ENCODE assay signal across 22 mouse cellular contexts in genomic region chr1:194852065-194852358, GRCm38 (mm10).
DNase-seq lines count a peak whose midpoint lies in the region; ATAC-seq and TF ChIP-seq lines count a peak whose summit lies in the region.
"Had no signal": no experiment of that assay in that cellular context is flagged by ENCODE, and none has a peak within 500 bp of the region (broad histone marks: within the 10 kb centered on the region; RNA-seq: fewer than 3 reads in every experiment).

No protein-coding gene starts in this region.

- no peak overlapping the region for H3K4me3 ChIP-seq in heart, postnatal 0 days (ENCODE audit: low read depth, low read length)
- H3K4me3 ChIP-seq in heart, embryonic 11.5 days (ENCODE audit: low read depth, low read length) = no peak overlapping the region
- no peak overlapping the region for H3K4me3 ChIP-seq in midbrain, embryonic 14.5 days (replicated peaks; ENCODE audit: low read depth, low read length)
- no peak overlapping the region for H3K4me3 ChIP-seq in midbrain, embryonic 10.5 days
- no peak overlapping the region for H3K4me3 ChIP-seq in forebrain, postnatal 0 days (ENCODE audit: low read depth, low read length)
- no peak overlapping the region for H3K4me3 ChIP-seq in midbrain, postnatal 0 days (ENCODE audit: low read depth, low read length)
- H3K4me3 ChIP-seq: embryonic facial prominence, embryonic 15.5 days; neural tube, embryonic 13.5 days had no signal

- no peaks in the 10 kb centered on the region for H3K27me3 ChIP-seq in heart, postnatal 0 days (ENCODE audit: control insufficient read depth, insufficient read depth, low read length)
- H3K27me3 ChIP-seq in heart, embryonic 11.5 days (ENCODE audit: control insufficient read depth, insufficient read depth, low read length) = no peaks in the 10 kb centered on the region
- H3K27me3 ChIP-seq in midbrain, embryonic 14.5 days (ENCODE audit: control insufficient read depth, insufficient read depth, low read length) = no peaks in the 10 kb centered on the region
- H3K27me3 ChIP-seq in midbrain, embryonic 10.5 days (ENCODE audit: low read depth, poor library complexity, severe bottlenecking) = no peaks in the 10 kb centered on the region
- no peaks in the 10 kb centered on the region for H3K27me3 ChIP-seq in forebrain, postnatal 0 days (ENCODE audit: insufficient read depth, low read length)
- H3K27me3 ChIP-seq in midbrain, postnatal 0 days (ENCODE audit: insufficient read depth, low read length) = no peaks in the 10 kb centered on the region
- H3K27me3 ChIP-seq: embryonic facial prominence, embryonic 15.5 days; neural tube, embryonic 13.5 days; Patski had no signal

- no peak for DNase-seq in heart, postnatal 0 days (ENCODE audit: low spot score)
- DNase-seq in midbrain, embryonic 14.5 days = peak; percentile 4
- DNase-seq in midbrain, embryonic 10.5 days (ENCODE audit: low spot score) = no peak
- DNase-seq in forebrain, postnatal 0 days = no peak
- peak; percentile 7 for DNase-seq in midbrain, postnatal 0 days (ENCODE audit: low spot score)
- DNase-seq in adrenal gland, adult (ENCODE audit: inconsistent age in 2 of 2, low spot score in 1 of 2) = no peak
- DNase-seq: adrenal gland, postnatal 25 days; cerebellum, adult 9-10 months; embryo, embryonic 11 days; gastrocnemius, postnatal 14 days; kidney, adult 18-20 months; lung, embryonic 14.5 days; right cerebral cortex, postnatal 14 days; thymus, postnatal 25 days had no signal

- TF ChIP-seq EP300 in heart, postnatal 0 days (IDR thresholded peaks at IDR 0.05; ENCODE audit: low read depth) = no peak

- no peak for ATAC-seq in heart, postnatal 0 days (ENCODE audit: insufficient read depth, low read depth)
- no peak for ATAC-seq in heart, embryonic 11.5 days (replicated peaks; ENCODE audit: insufficient number of reproducible peaks, low FRiP score, low TSS enrichment)
- ATAC-seq in midbrain, embryonic 14.5 days (ENCODE audit: low FRiP score, low TSS enrichment) = no peak; the same call in 1 of the 2 replicates
- peak; percentile 50; the same call in 1 of the 2 replicates for ATAC-seq in forebrain, postnatal 0 days
- ATAC-seq in midbrain, postnatal 0 days (ENCODE audit: low FRiP score) = no peak
- ATAC-seq: activated CD4-positive, CD25-positive, alpha-beta regulatory T cell, adult 4 months had no signal

- peaks cover 17% of the 10 kb centered on the region; the same call in 1 of the 2 replicates for H3K4me1 ChIP-seq in heart, postnatal 0 days (ENCODE audit: control insufficient read depth, insufficient read depth)
- H3K4me1 ChIP-seq in heart, embryonic 11.5 days (ENCODE audit: control insufficient read depth, insufficient read depth, low read length) = no peaks in the 10 kb centered on the region; the same call in 1 of the 2 replicates
- no peaks in the 10 kb centered on the region for H3K4me1 ChIP-seq in midbrain, embryonic 14.5 days (ENCODE audit: control insufficient read depth, insufficient read depth, low read length)
- H3K4me1 ChIP-seq in midbrain, embryonic 10.5 days = no peaks in the 10 kb centered on the region
- H3K4me1 ChIP-seq in forebrain, postnatal 0 days (ENCODE audit: insufficient read depth) = 0 out of 2 replicates have a peak, but pooled peaks cover 5% of the 10 kb centered on the region
- no peaks in the 10 kb centered on the region for H3K4me1 ChIP-seq in midbrain, postnatal 0 days (ENCODE audit: insufficient read depth, low read length)
- H3K4me1 ChIP-seq: embryonic facial prominence, embryonic 15.5 days had no signal

- no peak overlapping the region for H3K9ac ChIP-seq in heart, postnatal 0 days (replicated peaks; ENCODE audit: low read depth, low read length)
- no peak overlapping the region for H3K9ac ChIP-seq in heart, embryonic 11.5 days (ENCODE audit: low read depth, low read length)
- no peak overlapping the region for H3K9ac ChIP-seq in midbrain, embryonic 14.5 days (replicated peaks; ENCODE audit: low read length)
- no peak overlapping the region for H3K9ac ChIP-seq in forebrain, postnatal 0 days
- H3K9ac ChIP-seq in midbrain, postnatal 0 days (replicated peaks; ENCODE audit: low read length, poor library complexity, severe bottlenecking) = no peak overlapping the region
- H3K9ac ChIP-seq: embryonic facial prominence, embryonic 15.5 days; lung, embryonic 14.5 days; neural tube, embryonic 13.5 days had no signal

- WGBS in heart, postnatal 0 days = 61% methylated on average over 2 of the region's 2 CpGs
- 64% methylated on average over 2 of the region's 2 CpGs for WGBS in heart, embryonic 11.5 days (ENCODE audit: insufficient replicate concordance)
- 51% methylated on average over 2 of the region's 2 CpGs for whole genome bisulfite sequencing in midbrain, embryonic 14.5 days
- 83% methylated on average over 2 of the region's 2 CpGs for WGBS in midbrain, embryonic 10.5 days
- 43% methylated on average over 2 of the region's 2 CpGs for WGBS in forebrain, postnatal 0 days
- 56% methylated on average over 2 of the region's 2 CpGs for WGBS in midbrain, postnatal 0 days

- no peak for TF ChIP-seq CTCF in heart, postnatal 0 days (IDR thresholded peaks at IDR 0.05; ENCODE audit: low read depth)
- no peak for TF ChIP-seq CTCF in forebrain, postnatal 0 days (IDR thresholded peaks at IDR 0.05; ENCODE audit: low read depth)
- no peak for TF ChIP-seq CTCF in midbrain, postnatal 0 days (IDR thresholded peaks at IDR 0.05)

- H3K4me2 ChIP-seq in heart, postnatal 0 days (ENCODE audit: low read depth, low read length) = no peak overlapping the region
- no peak overlapping the region for H3K4me2 ChIP-seq in heart, embryonic 11.5 days
- H3K4me2 ChIP-seq in midbrain, embryonic 14.5 days (ENCODE audit: low read length) = no peak overlapping the region
- H3K4me2 ChIP-seq in forebrain, postnatal 0 days (ENCODE audit: low read depth) = no peak overlapping the region
- H3K4me2 ChIP-seq in midbrain, postnatal 0 days (ENCODE audit: low read depth, low read length, poor library complexity, severe bottlenecking) = no peak overlapping the region
- H3K4me2 ChIP-seq: embryonic facial prominence, embryonic 15.5 days; liver, embryonic 11.5 days; lung, embryonic 14.5 days; neural tube, embryonic 13.5 days had no signal

- H3K9me3 ChIP-seq in heart, postnatal 0 days (replicated peaks; ENCODE audit: control insufficient read depth, low read length) = no peaks in the 10 kb centered on the region
- H3K9me3 ChIP-seq in heart, embryonic 11.5 days (replicated peaks; ENCODE audit: control insufficient read depth, low read length) = no peaks in the 10 kb centered on the region
- no peaks in the 10 kb centered on the region for H3K9me3 ChIP-seq in midbrain, embryonic 14.5 days (ENCODE audit: control insufficient read depth, low read length)
- H3K9me3 ChIP-seq in midbrain, embryonic 10.5 days (replicated peaks) = no peaks in the 10 kb centered on the region
- H3K9me3 ChIP-seq in forebrain, postnatal 0 days (ENCODE audit: low read length) = no peaks in the 10 kb centered on the region
- H3K9me3 ChIP-seq in midbrain, postnatal 0 days (ENCODE audit: low read length) = no peaks in the 10 kb centered on the region
- H3K9me3 ChIP-seq: embryonic facial prominence, embryonic 15.5 days; neural tube, embryonic 13.5 days had no signal

- H3K27ac ChIP-seq in heart, postnatal 0 days (ENCODE audit: low read depth) = peak overlapping the region; percentile 34; the same call in 1 of the 2 replicates
- H3K27ac ChIP-seq in heart, embryonic 11.5 days (ENCODE audit: low read depth, low read length) = no peak overlapping the region
- H3K27ac ChIP-seq in midbrain, embryonic 14.5 days (replicated peaks; ENCODE audit: low read depth, low read length) = peak overlapping the region; percentile 14; the same call in 1 of the 2 replicates
- H3K27ac ChIP-seq in midbrain, embryonic 10.5 days (replicated peaks) = no peak overlapping the region
- H3K27ac ChIP-seq in forebrain, postnatal 0 days (ENCODE audit: low read depth, low read length) = no peak overlapping the region
- no peak overlapping the region for H3K27ac ChIP-seq in midbrain, postnatal 0 days (ENCODE audit: low read depth, low read length)
- H3K27ac ChIP-seq: embryonic facial prominence, embryonic 15.5 days; macrophage; neural tube, embryonic 13.5 days; stomach, postnatal 0 days had no signal

- H3K36me3 ChIP-seq in heart, postnatal 0 days (replicated peaks; ENCODE audit: control insufficient read depth, insufficient read depth, low read length) = no peaks in the 10 kb centered on the region
- no peaks in the 10 kb centered on the region for H3K36me3 ChIP-seq in heart, embryonic 11.5 days (ENCODE audit: control insufficient read depth, insufficient read depth, low read length)
- H3K36me3 ChIP-seq in midbrain, embryonic 14.5 days (ENCODE audit: control insufficient read depth, insufficient read depth, low read length) = no peaks in the 10 kb centered on the region
- H3K36me3 ChIP-seq in midbrain, embryonic 10.5 days = no peaks in the 10 kb centered on the region
- H3K36me3 ChIP-seq in forebrain, postnatal 0 days (ENCODE audit: insufficient read depth) = no peaks in the 10 kb centered on the region
- H3K36me3 ChIP-seq in midbrain, postnatal 0 days (ENCODE audit: insufficient read depth, low read length) = no peaks in the 10 kb centered on the region
- H3K36me3 ChIP-seq: embryonic facial prominence, embryonic 15.5 days; neural tube, embryonic 13.5 days had no signal

Comparison
In these comparisons a context has a peak if more than half of its experiments do, and no peak if none do; other contexts are left out.
1. DNase-seq: peak in midbrain, embryonic 14.5 days (single experiment) and midbrain, postnatal 0 days (single experiment); none in heart, postnatal 0 days (single experiment), midbrain, embryonic 10.5 days (single experiment), forebrain, postnatal 0 days (single experiment) and adrenal gland, adult (0 of 2).
2. H3K27ac ChIP-seq: peak in heart, postnatal 0 days (single experiment) and midbrain, embryonic 14.5 days (single experiment); none in heart, embryonic 11.5 days (single experiment), midbrain, embryonic 10.5 days (single experiment), forebrain, postnatal 0 days (single experiment) and midbrain, postnatal 0 days (single experiment).